8 mouse cellular contexts compared by ENCODE assay signal in genomic region chr1:21962896-21963864, GRCm38 (mm10). TPM values are rescaled to one million over a fixed set of nuclear protein-coding genes. Genes with fewer than 3 reads are reported as not detected.
DNase-seq lines count a peak whose midpoint lies in the region; ATAC-seq and TF ChIP-seq lines count a peak whose summit lies in the region.

No protein-coding gene starts in this region.

- H3K4me2 ChIP-seq in heart, embryonic 11.5 days, result peak overlapping the region; percentile 94
- H3K4me2 ChIP-seq in heart, embryonic 14.5 days (ENCODE audit: low read length), result peak overlapping the region; percentile 92

- no peak overlapping the region for H3K9ac ChIP-seq in heart, embryonic 11.5 days (ENCODE audit: low read depth, low read length)
- peak overlapping the region; percentile 26; the same call in 1 of the 2 replicates for H3K9ac ChIP-seq in heart, embryonic 14.5 days (ENCODE audit: low read length)

- peak overlapping the region; percentile 37; the same call in 1 of the 2 replicates for H3K27ac ChIP-seq in heart, embryonic 11.5 days (ENCODE audit: low read depth, low read length)
- peak overlapping the region; percentile 8 to 16; a peak in 3 of 4 replicates for H3K27ac ChIP-seq in heart, embryonic 14.5 days (replicated peaks in 1 of 2; ENCODE audit: control insufficient read depth in 1 of 2, insufficient read depth in 1 of 2, low read depth in 2 of 2, low read length in 2 of 2)
- no peak overlapping the region for H3K27ac ChIP-seq in cerebellum, adult 2 months (ENCODE audit: insufficient read depth, low read length)

- no peaks in the 10 kb centered on the region for H3K36me3 ChIP-seq in heart, embryonic 11.5 days (ENCODE audit: control insufficient read depth, insufficient read depth, low read length)
- no peaks in the 10 kb centered on the region for H3K36me3 ChIP-seq in heart, embryonic 14.5 days (ENCODE audit: control insufficient read depth, insufficient read depth, low read length)

- 16% methylated on average over 16 of the region's 16 CpGs for WGBS in heart, embryonic 11.5 days (ENCODE audit: insufficient replicate concordance)
- 9% methylated on average over 16 of the region's 16 CpGs for WGBS in heart, embryonic 14.5 days
- 72% methylated on average over 16 of the region's 16 CpGs for WGBS in cerebellum, adult 2 months

- H3K4me1 ChIP-seq in heart, embryonic 11.5 days (ENCODE audit: control insufficient read depth, insufficient read depth, low read length), result peaks cover 16% of the 10 kb centered on the region
- H3K4me1 ChIP-seq in heart, embryonic 14.5 days (ENCODE audit: control insufficient read depth in 2 of 2, insufficient read depth in 2 of 2, low read length in 2 of 2), result peaks cover 7 to 28% of the 10 kb centered on the region in 2 experiments
- H3K4me1 ChIP-seq in cerebellum, adult 2 months (ENCODE audit: control insufficient read depth, insufficient read depth, low read length), result no peaks in the 10 kb centered on the region

- H3K9me3 ChIP-seq in heart, embryonic 11.5 days (replicated peaks; ENCODE audit: control insufficient read depth, low read length), result no peaks in the 10 kb centered on the region
- H3K9me3 ChIP-seq in heart, embryonic 14.5 days (ENCODE audit: control insufficient read depth, low read length), result no peaks in the 10 kb centered on the region

- TF ChIP-seq POLR2A in cerebellum, adult 2 months (IDR thresholded peaks at IDR 0.05; ENCODE audit: borderline replicate concordance, insufficient read depth, low read length), result no peak

- H3K4me3 ChIP-seq in heart, embryonic 11.5 days (ENCODE audit: low read depth, low read length), result peak overlapping the region; percentile 82
- peak overlapping the region; percentile 18 to 75 for H3K4me3 ChIP-seq in heart, embryonic 14.5 days (ENCODE audit: control insufficient read depth in 1 of 2, insufficient read depth in 1 of 2, low read depth in 1 of 2, low read length in 2 of 2)
- H3K4me3 ChIP-seq in cerebellum, adult 2 months (replicated peaks; ENCODE audit: insufficient read depth, low read depth, low read length), result no peak overlapping the region

- no peak for ATAC-seq in heart, embryonic 11.5 days (replicated peaks; ENCODE audit: insufficient number of reproducible peaks, low FRiP score, low TSS enrichment)
- no peak for ATAC-seq in heart, embryonic 14.5 days (ENCODE audit: insufficient number of reproducible peaks, insufficient read depth, low FRiP score, low read depth)
- ATAC-seq in neutrophil, adult 5-6 weeks (ENCODE audit: extremely low read depth, insufficient number of reproducible peaks, low FRiP score, poor library complexity, severe bottlenecking), result peak; percentile 48

- H3K27me3 ChIP-seq in heart, embryonic 11.5 days (ENCODE audit: control insufficient read depth, insufficient read depth, low read length), result no peaks in the 10 kb centered on the region
- no peaks in the 10 kb centered on the region for H3K27me3 ChIP-seq in heart, embryonic 14.5 days (ENCODE audit: control insufficient read depth, insufficient read depth, low read length)
- peaks cover 2% of the 10 kb centered on the region; the same call in 1 of the 2 replicates for H3K27me3 ChIP-seq in cerebellum, adult 2 months (ENCODE audit: control insufficient read depth, insufficient read depth, low read length)

- no peak for TF ChIP-seq CTCF in cerebellum, adult 2 months (IDR thresholded peaks at IDR 0.05; ENCODE audit: borderline replicate concordance, insufficient read depth, low read depth, low read length)

- DNase-seq in heart, adult 11 months, result no peak
- DNase-seq in B cell, adult 2 months, result peak; percentile 64
- no peak for DNase-seq in cerebellum, adult 2 months
- DNase-seq in ovary, postnatal 14 days (ENCODE audit: low spot score), result no peak
- no peak for DNase-seq in layer of hippocampus, postnatal 14 days (ENCODE audit: low spot score in 2 of 2)

RNA-seq across cellular contexts. Expression of gene Kcnq5, which starts 1.4 kb away (rescaled TPM):
- polyA plus RNA-seq in heart, embryonic 11.5 days (2014; fragmentation: Nextera tagmentation; extraction: Ambion mirVana), result 4.2 and 5.3 TPM in 2 replicates
- polyA plus RNA-seq in heart, embryonic 14.5 days (2014; fragmentation: Nextera tagmentation; extraction: Ambion mirVana), result 4.4 TPM in 2 replicates
- 5.8 and 7.7 TPM in 2 replicates for total RNA-seq in neutrophil, adult 5-6 weeks (2017)
- polyA plus RNA-seq in cerebellum, adult 2 months (2012; rRNA removed), result 1.3 and 1.8 TPM in 2 replicates
- 10 to 100 TPM; 77.6 to 78.6 TPM for total RNA-seq in layer of hippocampus, postnatal 14 days (2021)

Comparison
In these comparisons a context has a peak if more than half of its experiments do, and no peak if none do; other contexts are left out.
1. DNase-seq: peak in B cell, adult 2 months (2 of 2); none in heart, adult 11 months (single experiment), cerebellum, adult 2 months (0 of 2), ovary, postnatal 14 days (single experiment) and layer of hippocampus, postnatal 14 days (0 of 2).